In the genomic region with DNA sequence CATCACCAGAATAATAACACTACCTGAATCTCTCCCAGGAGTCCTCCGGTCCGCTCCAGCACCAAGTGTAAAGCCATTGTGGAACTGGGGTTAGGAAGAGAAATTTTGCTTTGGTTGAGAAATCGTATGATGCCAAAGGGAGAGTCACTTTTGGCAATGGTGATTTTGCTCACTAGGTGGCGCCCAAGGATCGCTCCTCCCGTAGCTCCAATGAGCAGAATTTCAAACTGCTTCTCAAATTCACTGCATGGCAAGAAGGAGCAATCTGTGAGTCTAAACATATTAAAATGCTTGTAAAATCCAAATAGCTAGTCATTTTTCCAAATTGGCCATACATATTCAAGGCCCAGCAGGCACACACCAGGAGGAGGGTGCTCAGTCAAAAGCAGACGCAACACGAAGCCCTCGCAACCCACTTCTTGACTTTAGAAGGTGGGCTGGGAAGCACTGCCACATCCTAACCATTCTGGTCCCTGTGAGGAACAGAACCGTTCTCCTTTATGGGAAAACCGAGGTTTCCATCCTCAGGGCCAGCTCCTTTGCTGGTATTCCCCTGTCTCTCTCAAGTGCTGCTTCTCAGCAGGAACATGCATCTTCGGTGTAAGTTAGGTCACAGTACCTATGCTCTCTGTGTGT, we compare ENCODE assay signal across 8 mouse cellular contexts.
DNase-seq lines count a peak whose midpoint lies in the region; ATAC-seq and TF ChIP-seq lines count a peak whose summit lies in the region.

No protein-coding gene starts in this region.

- no peaks in the 10 kb centered on the region for H3K9me3 ChIP-seq in heart, embryonic 11.5 days (replicated peaks; ENCODE audit: control insufficient read depth, low read length)
- H3K9me3 ChIP-seq in forebrain, embryonic 16.5 days (ENCODE audit: control insufficient read depth, low read length) = no peaks in the 10 kb centered on the region
- no peaks in the 10 kb centered on the region for H3K9me3 ChIP-seq in midbrain, embryonic 14.5 days (ENCODE audit: control insufficient read depth, low read length)

- H3K27me3 ChIP-seq in heart, embryonic 11.5 days (ENCODE audit: control insufficient read depth, insufficient read depth, low read length) = no peaks in the 10 kb centered on the region
- no peaks in the 10 kb centered on the region for H3K27me3 ChIP-seq in forebrain, embryonic 16.5 days (replicated peaks; ENCODE audit: control insufficient read depth, insufficient read depth, low read length)
- H3K27me3 ChIP-seq in midbrain, embryonic 14.5 days (ENCODE audit: control insufficient read depth, insufficient read depth, low read length) = no peaks in the 10 kb centered on the region
- H3K27me3 ChIP-seq in spleen, adult 2 months (ENCODE audit: control insufficient read depth, insufficient read depth, low read length) = no peaks in the 10 kb centered on the region

- no peaks in the 10 kb centered on the region for H3K36me3 ChIP-seq in heart, embryonic 11.5 days (ENCODE audit: control insufficient read depth, insufficient read depth, low read length)
- no peaks in the 10 kb centered on the region for H3K36me3 ChIP-seq in forebrain, embryonic 16.5 days (ENCODE audit: control insufficient read depth, insufficient read depth)
- H3K36me3 ChIP-seq in midbrain, embryonic 14.5 days (ENCODE audit: control insufficient read depth, insufficient read depth, low read length) = 0 out of 2 replicates have a peak, but pooled peaks cover 6% of the 10 kb centered on the region
- no peaks in the 10 kb centered on the region for H3K36me3 ChIP-seq in spleen, adult 2 months (ENCODE audit: control insufficient read depth, insufficient read depth, low read length)

- DNase-seq in heart, adult 9 months (ENCODE audit: low spot score in 2 of 2) = peak; percentile 3 to 29
- DNase-seq in cerebellum, adult 11 months = peak; percentile 58
- peak; percentile 56 for DNase-seq in hindlimb bud, embryonic 11.5 days (ENCODE audit: extremely low spot score, low read depth, low spot score)
- DNase-seq in left cerebral cortex, postnatal 14 days (ENCODE audit: low spot score in 2 of 2) = peak; percentile 86 to 92
- DNase-seq in midbrain, embryonic 14.5 days = peak; percentile 91
- peak in 1 of 2 experiments; percentile 38 for DNase-seq in spleen, adult 2 months (ENCODE audit: low read depth in 1 of 2, low spot score in 2 of 2)

- H3K27ac ChIP-seq in heart, embryonic 11.5 days (ENCODE audit: low read depth, low read length) = no peak overlapping the region
- peak overlapping the region; percentile 44; the same call in 1 of the 2 replicates for H3K27ac ChIP-seq in forebrain, embryonic 16.5 days (ENCODE audit: low read length)
- H3K27ac ChIP-seq in midbrain, embryonic 14.5 days (replicated peaks; ENCODE audit: low read depth, low read length) = no peak overlapping the region
- no peak overlapping the region for H3K27ac ChIP-seq in spleen, adult 2 months (ENCODE audit: insufficient read depth, low read length)

- TF ChIP-seq POLR2A in spleen, adult 2 months (IDR thresholded peaks at IDR 0.05; ENCODE audit: low read depth, low read length) = no peak

- H3K4me3 ChIP-seq in heart, embryonic 11.5 days (ENCODE audit: low read depth, low read length) = no peak overlapping the region
- no peak overlapping the region for H3K4me3 ChIP-seq in forebrain, embryonic 16.5 days (replicated peaks; ENCODE audit: low read length)
- no peak overlapping the region for H3K4me3 ChIP-seq in midbrain, embryonic 14.5 days (replicated peaks; ENCODE audit: low read depth, low read length)
- H3K4me3 ChIP-seq in spleen, adult 2 months (ENCODE audit: extremely low read depth, insufficient read depth, insufficient read length) = no peak overlapping the region

- no peaks in the 10 kb centered on the region for H3K4me1 ChIP-seq in heart, embryonic 11.5 days (ENCODE audit: control insufficient read depth, insufficient read depth, low read length)
- H3K4me1 ChIP-seq in forebrain, embryonic 16.5 days (replicated peaks; ENCODE audit: control insufficient read depth, insufficient read depth, low read length) = peaks cover 4% of the 10 kb centered on the region
- H3K4me1 ChIP-seq in midbrain, embryonic 14.5 days (ENCODE audit: control insufficient read depth, insufficient read depth, low read length) = no peaks in the 10 kb centered on the region
- H3K4me1 ChIP-seq in spleen, adult 2 months (ENCODE audit: control insufficient read depth, insufficient read depth, insufficient read length) = no peaks in the 10 kb centered on the region

- WGBS in heart, embryonic 11.5 days (ENCODE audit: insufficient replicate concordance) = 45% methylated on average over 12 of the region's 12 CpGs
- 44% methylated on average over 12 of the region's 12 CpGs for WGBS in forebrain, embryonic 16.5 days
- 52% methylated on average over 12 of the region's 12 CpGs for WGBS in midbrain, embryonic 14.5 days
- 45% methylated on average over 12 of the region's 12 CpGs for WGBS in spleen, adult 2 months

- peak; percentile 70; the same call in 1 of the 2 replicates for TF ChIP-seq CTCF in spleen, adult 2 months (IDR thresholded peaks at IDR 0.05; ENCODE audit: extremely low read depth, insufficient read depth, insufficient read length, insufficient replicate concordance)

- intact Hi-C loops in left cerebral cortex, postnatal 14 days (cut with DNase I) = loop anchor here (1.0 to 2.0 kb wide), 2 partner anchors 203 to 321 kb away; no protein-coding TSS in a partner anchor

- no peak overlapping the region for H3K9ac ChIP-seq in heart, embryonic 11.5 days (ENCODE audit: low read depth, low read length)
- H3K9ac ChIP-seq in forebrain, embryonic 16.5 days (replicated peaks; ENCODE audit: low read depth, low read length) = 0 out of 2 replicates have a peak overlapping the region, but pooled peaks have one; percentile 32
- H3K9ac ChIP-seq in midbrain, embryonic 14.5 days (replicated peaks; ENCODE audit: low read length) = 0 out of 2 replicates have a peak overlapping the region, but pooled peaks have one; percentile 3

- ATAC-seq in heart, embryonic 11.5 days (replicated peaks; ENCODE audit: insufficient number of reproducible peaks, low FRiP score, low TSS enrichment) = no peak
- ATAC-seq in forebrain, embryonic 16.5 days = peak; percentile 83
- ATAC-seq in midbrain, embryonic 14.5 days (ENCODE audit: low FRiP score, low TSS enrichment) = peak; percentile 75

- no peak overlapping the region for H3K4me2 ChIP-seq in heart, embryonic 11.5 days
- H3K4me2 ChIP-seq in forebrain, embryonic 16.5 days (ENCODE audit: low read length) = 0 out of 2 replicates have a peak overlapping the region, but pooled peaks have one; percentile 13
- H3K4me2 ChIP-seq in midbrain, embryonic 14.5 days (ENCODE audit: low read length) = no peak overlapping the region
